In genomic region chr6:89238871-89239270, GRCm38 (mm10) we compare ENCODE assay signal across 8 mouse cellular contexts.
DNase-seq lines count a peak whose midpoint lies in the region; ATAC-seq lines count a peak whose summit lies in the region.

No protein-coding gene starts in this region.

- no peaks in the 10 kb centered on the region for H3K9me3 ChIP-seq in intestine, embryonic 14.5 days (ENCODE audit: control insufficient read depth, low read length)
- H3K9me3 ChIP-seq in intestine, embryonic 16.5 days (ENCODE audit: control insufficient read depth, low read length): no peaks in the 10 kb centered on the region
- H3K9me3 ChIP-seq in hindbrain, embryonic 16.5 days (ENCODE audit: control insufficient read depth, low read length): no peaks in the 10 kb centered on the region
- no peaks in the 10 kb centered on the region for H3K9me3 ChIP-seq in forebrain, embryonic 11.5 days (ENCODE audit: control insufficient read depth, low read length)

- ATAC-seq in intestine, embryonic 14.5 days (replicated peaks; ENCODE audit: low FRiP score, low TSS enrichment, low read depth): no peak
- no peak for ATAC-seq in intestine, embryonic 16.5 days
- ATAC-seq in hindbrain, embryonic 16.5 days: no peak
- ATAC-seq in forebrain, embryonic 11.5 days (replicated peaks; ENCODE audit: low FRiP score): no peak

- no peak overlapping the region for H3K4me3 ChIP-seq in intestine, embryonic 14.5 days (ENCODE audit: low read depth, low read length)
- no peak overlapping the region for H3K4me3 ChIP-seq in intestine, embryonic 16.5 days (ENCODE audit: low read length)
- no peak overlapping the region for H3K4me3 ChIP-seq in hindbrain, embryonic 16.5 days (ENCODE audit: low read length)
- no peak overlapping the region for H3K4me3 ChIP-seq in forebrain, embryonic 11.5 days (ENCODE audit: low read depth, low read length)

- H3K36me3 ChIP-seq in intestine, embryonic 14.5 days (ENCODE audit: control insufficient read depth, insufficient read depth, low read length): no peaks in the 10 kb centered on the region
- no peaks in the 10 kb centered on the region for H3K36me3 ChIP-seq in intestine, embryonic 16.5 days (ENCODE audit: control insufficient read depth, insufficient read depth, low read length)
- H3K36me3 ChIP-seq in hindbrain, embryonic 16.5 days (ENCODE audit: control insufficient read depth, insufficient read depth, low read length): no peaks in the 10 kb centered on the region
- H3K36me3 ChIP-seq in forebrain, embryonic 11.5 days (ENCODE audit: control insufficient read depth, insufficient read depth, low read length): no peaks in the 10 kb centered on the region

- peak; percentile 27 for DNase-seq in embryo, embryonic 11 days
- no peak for DNase-seq in embryo, embryonic 10.5 days (ENCODE audit: low spot score)
- peak; percentile 42 for DNase-seq in intestine, embryonic 14.5 days (ENCODE audit: low spot score)
- DNase-seq in retina, postnatal 1 day: peak; percentile 55
- no peak for DNase-seq in testis, postnatal 10 days (ENCODE audit: low spot score)
- no peak for DNase-seq in forebrain, embryonic 11.5 days (ENCODE audit: low spot score)

- WGBS in intestine, embryonic 14.5 days: 51% methylated on average over 14 of the region's 14 CpGs
- WGBS in intestine, embryonic 16.5 days: 47% methylated on average over 14 of the region's 14 CpGs
- whole genome bisulfite sequencing in hindbrain, embryonic 16.5 days: 26% methylated on average over 14 of the region's 14 CpGs
- WGBS in forebrain, embryonic 11.5 days: 67% methylated on average over 14 of the region's 14 CpGs

- 0 out of 2 replicates have a peak, but pooled peaks cover 4% of the 10 kb centered on the region for H3K4me1 ChIP-seq in intestine, embryonic 14.5 days (replicated peaks; ENCODE audit: control insufficient read depth, insufficient read depth, low read length)
- peaks cover 4% of the 10 kb centered on the region; the same call in 1 of the 2 replicates for H3K4me1 ChIP-seq in intestine, embryonic 16.5 days (ENCODE audit: control insufficient read depth, insufficient read depth, low read length)
- H3K4me1 ChIP-seq in hindbrain, embryonic 16.5 days (ENCODE audit: control insufficient read depth, insufficient read depth, low read depth, low read length): peaks cover 49% of the 10 kb centered on the region
- H3K4me1 ChIP-seq in forebrain, embryonic 11.5 days (replicated peaks; ENCODE audit: control insufficient read depth, insufficient read depth, low read length): peaks cover 3% of the 10 kb centered on the region; the same call in 1 of the 2 replicates

- no peak overlapping the region for H3K4me2 ChIP-seq in intestine, embryonic 14.5 days (ENCODE audit: low read length)
- H3K4me2 ChIP-seq in intestine, embryonic 16.5 days (ENCODE audit: low read depth, low read length): no peak overlapping the region
- peak overlapping the region; percentile 20; the same call in 1 of the 2 replicates for H3K4me2 ChIP-seq in hindbrain, embryonic 16.5 days (ENCODE audit: low read length)
- no peak overlapping the region for H3K4me2 ChIP-seq in forebrain, embryonic 11.5 days (ENCODE audit: low read depth, low read length, severe bottlenecking)

- H3K27ac ChIP-seq in intestine, embryonic 14.5 days (ENCODE audit: low read depth): no peak overlapping the region
- no peak overlapping the region for H3K27ac ChIP-seq in intestine, embryonic 16.5 days (ENCODE audit: low read length)
- no peak overlapping the region for H3K27ac ChIP-seq in hindbrain, embryonic 16.5 days (ENCODE audit: low read depth, low read length)
- H3K27ac ChIP-seq in forebrain, embryonic 11.5 days (ENCODE audit: low read depth, low read length): no peak overlapping the region

- 0 out of 2 replicates have a peak, but pooled peaks cover 2% of the 10 kb centered on the region for H3K27me3 ChIP-seq in intestine, embryonic 14.5 days (replicated peaks; ENCODE audit: control insufficient read depth, insufficient read depth, low read length)
- no peaks in the 10 kb centered on the region for H3K27me3 ChIP-seq in intestine, embryonic 16.5 days (replicated peaks; ENCODE audit: control insufficient read depth, insufficient read depth, low read length)
- H3K27me3 ChIP-seq in hindbrain, embryonic 16.5 days (replicated peaks; ENCODE audit: control insufficient read depth, insufficient read depth, low read length): no peaks in the 10 kb centered on the region
- no peaks in the 10 kb centered on the region for H3K27me3 ChIP-seq in forebrain, embryonic 11.5 days (ENCODE audit: control insufficient read depth, insufficient read depth, low read length)

- H3K9ac ChIP-seq in intestine, embryonic 14.5 days (ENCODE audit: low read length): no peak overlapping the region
- H3K9ac ChIP-seq in intestine, embryonic 16.5 days (ENCODE audit: low read depth, low read length): no peak overlapping the region
- peak overlapping the region; percentile 11; the same call in 1 of the 2 replicates for H3K9ac ChIP-seq in hindbrain, embryonic 16.5 days (ENCODE audit: low read depth, low read length)
- no peak overlapping the region for H3K9ac ChIP-seq in forebrain, embryonic 11.5 days (ENCODE audit: low read length)

Comparison
In these comparisons a context has a peak if more than half of its experiments do, and no peak if none do; other contexts are left out.
1. DNase-seq: peak in embryo, embryonic 11 days (single experiment), intestine, embryonic 14.5 days (single experiment) and retina, postnatal 1 day (single experiment); none in embryo, embryonic 10.5 days (single experiment), testis, postnatal 10 days (single experiment) and forebrain, embryonic 11.5 days (single experiment).